Mouse (Mus musculus) MEL (cell line): Measurements from ENCODE around the gene Dennd1a. TPM values are rescaled to one million over a fixed set of nuclear protein-coding genes. Genes with fewer than 3 reads are reported as not detected.

Experiments used
- DNase-seq: peaks from one replicate; pipeline ENCODE4 v3.0.0; 2011; ENCODE audit warnings: low read depth, low spot score
- H3K27ac ChIP-seq: 2 replicates; pipeline ENCODE4 v1.5.1; 2012; ENCODE audit warnings: low read depth, mild to moderate bottlenecking, control low read depth, low read length, moderate library complexity; ENCODE audit not compliant: control insufficient read depth
- H3K27me3 ChIP-seq, 2 experiments: fragments of 150-350 bp in 1 of 2; sonication (generic) in 1 of 2; 2 replicates each; pipeline ENCODE4 v1.6.1; 2012; ENCODE audit warnings: low read length in 2 of 2, mild to moderate bottlenecking in 2 of 2, improper control_type of control experiment in 1 of 2, moderate library complexity in 1 of 2; ENCODE audit not compliant: insufficient read depth in 2 of 2, control insufficient read depth in 1 of 2
- H3K36me3 ChIP-seq, 2 experiments: 2 replicates each; pipeline ENCODE4 v1.6.1; 2012 to 2014; ENCODE audit warnings: low read length in 2 of 2, improper control_type of control experiment in 1 of 2, inconsistent platforms in 1 of 2, mild to moderate bottlenecking in 1 of 2; ENCODE audit not compliant: insufficient read depth in 2 of 2, control insufficient read depth in 1 of 2
- H3K4me1 ChIP-seq, 2 experiments: fragments of 150-350 bp in 1 of 2; sonication (generic) in 1 of 2; 2 replicates each; pipeline ENCODE4 v1.6.1; 2012; ENCODE audit warnings: low read length in 2 of 2, improper control_type of control experiment in 1 of 2, mild to moderate bottlenecking in 1 of 2; ENCODE audit not compliant: insufficient read depth in 2 of 2, control insufficient read depth in 1 of 2
- H3K4me3 ChIP-seq, 2 experiments: fragments of 150-350 bp in 1 of 2; sonication (generic) in 1 of 2; 2 replicates each; pipeline ENCODE4 v1.5.1; 2012; ENCODE audit warnings: low read depth in 2 of 2, low read length in 2 of 2, mild to moderate bottlenecking in 2 of 2, moderate library complexity in 2 of 2, control low read depth in 1 of 2, improper control_type of control experiment in 1 of 2; ENCODE audit not compliant: control insufficient read depth in 1 of 2, insufficient read depth in 1 of 2
- H3K79me2 ChIP-seq: 2 replicates; pipeline ENCODE4 v1.6.1; 2012; ENCODE audit warnings: mild to moderate bottlenecking, low read length, moderate library complexity; ENCODE audit not compliant: control insufficient read depth, poor library complexity, insufficient read depth
- H3K9ac ChIP-seq: 2 replicates; pipeline ENCODE4 v1.6.1; 2012; ENCODE audit warnings: low read depth, mild to moderate bottlenecking, control low read depth, low read length, moderate library complexity; ENCODE audit not compliant: control insufficient read depth, poor library complexity, severe bottlenecking
- H3K9me3 ChIP-seq: fragments of 150-350 bp; sonication (generic); replicated peaks from 2 replicates; pipeline ENCODE4 v1.6.1; 2012; ENCODE audit warnings: mild to moderate bottlenecking, low read length, improper control_type of control experiment, moderate library complexity; ENCODE audit not compliant: insufficient read depth
- CHD1 ChIP-seq: IDR thresholded peaks from 2 replicates; pipeline ENCODE4 v1.6.1; 2012; ENCODE audit warnings: low read depth, mild to moderate bottlenecking, inconsistent platforms, low read length, improper control_type of control experiment
- CHD2 ChIP-seq: IDR thresholded peaks from 2 replicates; pipeline ENCODE4 v1.6.1; 2011; ENCODE audit warnings: low read length, improper control_type of control experiment
- E2F4 ChIP-seq: IDR thresholded peaks from 2 replicates; pipeline ENCODE4 v1.6.1; 2011; ENCODE audit warnings: low read depth, low read length, improper control_type of control experiment, borderline replicate concordance
- EP300 ChIP-seq, 2 experiments: IDR thresholded peaks; 2 replicates each; pipeline ENCODE4 v1.6.1; 2011; ENCODE audit warnings: improper control_type of control experiment in 2 of 2, low read length in 2 of 2, low read depth in 1 of 2, mild to moderate bottlenecking in 1 of 2
- GATA1 ChIP-seq: IDR thresholded peaks from 2 replicates; pipeline ENCODE4 v1.6.1; 2011; ENCODE audit warnings: low read depth, low read length, improper control_type of control experiment
- MEF2A ChIP-seq: IDR thresholded peaks from 2 replicates; pipeline ENCODE4 v1.6.1; 2014; ENCODE audit warnings: low read depth, mild to moderate bottlenecking, inconsistent platforms, low read length, improper control_type of control experiment; ENCODE audit not compliant: poor library complexity, insufficient replicate concordance, severe bottlenecking; ENCODE audit errors: extremely low read depth
- MXI1 ChIP-seq: IDR thresholded peaks from 2 replicates; pipeline ENCODE4 v1.6.1; 2011; ENCODE audit warnings: mild to moderate bottlenecking, low read depth, low read length, improper control_type of control experiment
- MYC ChIP-seq: IDR thresholded peaks from 2 replicates; pipeline ENCODE4 v1.6.1; 2011; ENCODE audit warnings: low read depth, mild to moderate bottlenecking, low read length, improper control_type of control experiment, moderate library complexity
- NRF1 ChIP-seq: IDR thresholded peaks from 2 replicates; pipeline ENCODE4 v1.6.1; 2014; ENCODE audit warnings: low read depth, mild to moderate bottlenecking, inconsistent platforms, low read length, improper control_type of control experiment, moderate library complexity; ENCODE audit not compliant: poor library complexity, insufficient read depth, severe bottlenecking
- POLR2A ChIP-seq, 2 experiments: IDR thresholded peaks; 2 replicates each; pipeline ENCODE4 v1.6.1; 2011 to 2012; ENCODE audit warnings: low read length in 2 of 2, mild to moderate bottlenecking in 2 of 2, control low read depth in 1 of 2, improper control_type of control experiment in 1 of 2, low read depth in 1 of 2, moderate library complexity in 1 of 2; ENCODE audit not compliant: control insufficient read depth in 1 of 2, insufficient read depth in 1 of 2, poor library complexity in 1 of 2
- POLR2AphosphoS2 ChIP-seq: IDR thresholded peaks from 2 replicates; pipeline ENCODE4 v1.6.1; 2011; ENCODE audit warnings: low read length, improper control_type of control experiment
- SIN3A ChIP-seq: IDR thresholded peaks from 2 replicates; pipeline ENCODE4 v1.6.1; 2012; ENCODE audit warnings: low read length, improper control_type of control experiment, inconsistent platforms
- SMC3 ChIP-seq: IDR thresholded peaks from 2 replicates; pipeline ENCODE4 v1.6.1; 2011; ENCODE audit warnings: low read depth, low read length, improper control_type of control experiment
- TAL1 ChIP-seq: IDR thresholded peaks from 2 replicates; pipeline ENCODE4 v1.6.1; 2012; ENCODE audit warnings: mild to moderate bottlenecking, inconsistent platforms, low read length, moderate library complexity, mixed read lengths
- TCF12 ChIP-seq: IDR thresholded peaks from 2 replicates; pipeline ENCODE4 v1.6.1; 2014; ENCODE audit warnings: low read depth, mild to moderate bottlenecking, inconsistent platforms, low read length, improper control_type of control experiment, moderate library complexity
- USF2 ChIP-seq, 2 experiments: IDR thresholded peaks; 2 replicates each; pipeline ENCODE4 v1.6.1; 2011 to 2012; ENCODE audit warnings: improper control_type of control experiment in 2 of 2, low read length in 2 of 2, borderline replicate concordance in 1 of 2, inconsistent platforms in 1 of 2, low read depth in 1 of 2, mild to moderate bottlenecking in 1 of 2; ENCODE audit not compliant: insufficient read depth in 1 of 2
- ZKSCAN1 ChIP-seq: IDR thresholded peaks from 2 replicates; pipeline ENCODE4 v1.6.1; 2012; ENCODE audit warnings: low read depth, mild to moderate bottlenecking, inconsistent platforms, low read length, improper control_type of control experiment, moderate library complexity
- ZNF384 ChIP-seq: IDR thresholded peaks from 2 replicates; pipeline ENCODE4 v1.6.1; 2012; ENCODE audit warnings: low read depth, mild to moderate bottlenecking, inconsistent platforms, low read length, improper control_type of control experiment
- polyA plus RNA-seq, 2 experiments: library from polyadenylated mRNA; stranded (reverse) in 1 of 2; unstranded in 1 of 2; fragments of >175 nt in 1 of 2; fragments of >200 nt in 1 of 2; gene quantifications; 2 replicates each; pipeline versions ENCODE4 v1.2.1 to v1.2.4; 2012; ENCODE audit warnings: low replicate concordance in 2 of 2, low read depth in 1 of 2; ENCODE audit not compliant: insufficient read length in 2 of 2, insufficient read depth in 1 of 2, missing spikeins in 1 of 2
- total RNA-seq: library from RNA; depleted of rRNA; stranded (reverse); fragments of 300-350 nt; gene quantifications from 2 replicates; pipeline ENCODE4 v1.2.3, GENCODE M21; 2012

Dennd1a gene
- total and polyA plus RNA-seq, 3 experiments = 5.0 to 21.8 TPM; not detected in 1

GRCm38 (mm10) chr2:38093968-38094367, 193.2 kb downstream of the Dennd1a start:
- no peaks in the 10 kb centered on the region for H3K9me3 ChIP-seq
- TF ChIP-seq POLR2AphosphoS2 (no peak), MYC (no peak), CHD1 (no peak), SIN3A (0 out of 2 replicates have a peak, but pooled peaks have one; percentile 12), MXI1 (no peak), SMC3 (no peak), CHD2 (no peak), E2F4 (no peak), ZKSCAN1 (no peak), NRF1 (no peak), POLR2A (IDR thresholded peaks at IDR 0.05; ENCODE audit: control insufficient read depth in 1 of 2, insufficient read depth in 1 of 2, low read depth in 1 of 2, low read length in 2 of 2, poor library complexity in 1 of 2) (no peak), TAL1 (peak; percentile 83), TCF12 (peak; percentile 47; the same call in 1 of the 2 replicates), MEF2A (no peak), GATA1 (peak; percentile 19; the same call in 1 of the 2 replicates), EP300 (IDR thresholded peaks at IDR 0.05; ENCODE audit: low read depth in 1 of 2, low read length in 2 of 2) (peak in 1 of 2 experiments; percentile 25; a peak in 2 of 4 replicates)
- TF ChIP-seq, all 39 proteins: peak for 5
- Histone ChIP-seq H3K36me3 (peaks cover 0 to 17% of the 10 kb centered on the region in 2 experiments; a peak in 2 of 4 replicates), H3K27me3 (no peaks in the 10 kb centered on the region), H3K79me2 (no peaks in the 10 kb centered on the region), H3K9ac (no peak overlapping the region), H3K27ac (no peak overlapping the region), H3K4me1 (peaks cover 7 to 9% of the 10 kb centered on the region in 2 experiments), H3K4me3 (no peak overlapping the region)
- peak; percentile 30 for DNase-seq

DNA sequence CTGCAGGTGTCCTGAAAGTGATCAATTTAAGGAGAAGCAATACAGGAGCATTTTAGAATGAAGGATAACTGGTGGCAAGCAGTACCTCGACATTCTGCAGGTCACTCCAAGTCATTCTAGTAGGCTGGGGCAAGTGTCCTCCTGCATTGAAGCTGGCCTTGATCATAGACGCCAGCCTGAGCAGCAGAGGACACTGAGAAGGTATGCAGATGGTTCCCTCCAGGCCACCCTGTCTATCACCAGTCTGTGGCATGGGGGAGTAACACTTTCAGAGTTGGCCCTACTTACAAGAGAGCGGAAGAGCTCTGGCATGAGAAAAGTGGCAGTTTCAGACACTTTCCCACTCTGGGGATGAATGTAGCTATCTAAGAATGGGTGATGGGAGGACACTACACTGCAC, 193.9 kb downstream of the Dennd1a start:
- TF ChIP-seq USF2 (IDR thresholded peaks at IDR 0.05; ENCODE audit: borderline replicate concordance in 1 of 2, insufficient read depth in 1 of 2, low read depth in 1 of 2, low read length in 2 of 2) (no peak), TAL1 (no peak), SIN3A (no peak), ZNF384 (no peak), MXI1 (no peak)
- Histone ChIP-seq H3K9ac (no peak overlapping the region), H3K27ac (no peak overlapping the region), H3K79me2 (no peaks in the 10 kb centered on the region), H3K4me3 (no peak overlapping the region), H3K9me3 (no peaks in the 10 kb centered on the region), H3K4me1 (peaks cover 2 to 5% of the 10 kb centered on the region in 2 experiments), H3K36me3 (peaks cover 0 to 11% of the 10 kb centered on the region in 2 experiments; a peak in 2 of 4 replicates), H3K27me3 (no peaks in the 10 kb centered on the region)
- DNase-seq = no peak
